Mouse (Mus musculus) kidney, embryonic 15.5 days (tissue): ENCODE measurements at regions not wholly inside any gene's neighbourhood (a gene's known extent, or its start where the extent isn't known, plus 50 kb on each side); places are given as distances from the start of the nearest gene placed in this dataset.
A peak's percentile ranks its signal among the peaks of the same experiment; 100 is the strongest.

Experiments used
- ATAC-seq: fragments of 200-750 bp; cut with Nextera tagmentation; replicated peaks from 2 replicates; pipeline ENCODE4 v1.8.0; 2017; ENCODE audit warnings: moderate TSS enrichment; ENCODE audit not compliant: low FRiP score
- H3K27ac ChIP-seq: fragments of 300-500 bp; sonication (generic); 2 replicates; pipeline ENCODE4 v1.5.1; 2015; ENCODE audit warnings: mild to moderate bottlenecking, inconsistent platforms
- H3K27me3 ChIP-seq: fragments of 300-500 bp; sonication (generic); 2 replicates; pipeline ENCODE4 v1.6.1; 2015; ENCODE audit warnings: inconsistent platforms
- H3K36me3 ChIP-seq: fragments of 300-500 bp; sonication (generic); 2 replicates; pipeline ENCODE4 v1.6.1; 2015; ENCODE audit warnings: inconsistent platforms
- H3K4me1 ChIP-seq: fragments of 300-500 bp; sonication (generic); 2 replicates; pipeline ENCODE4 v1.6.1; 2015; ENCODE audit warnings: inconsistent platforms
- H3K4me2 ChIP-seq: fragments of 300-500 bp; sonication (generic); 2 replicates; pipeline ENCODE4 v1.6.1; 2015; ENCODE audit warnings: moderate library complexity, mild to moderate bottlenecking, inconsistent platforms
- H3K4me3 ChIP-seq: fragments of 300-500 bp; sonication (generic); replicated peaks from 2 replicates; pipeline ENCODE4 v1.5.1; 2015; ENCODE audit warnings: mild to moderate bottlenecking, inconsistent platforms
- H3K9ac ChIP-seq: fragments of 300-500 bp; sonication (generic); 2 replicates; pipeline ENCODE4 v1.6.1; 2015; ENCODE audit warnings: mild to moderate bottlenecking, inconsistent platforms
- H3K9me3 ChIP-seq: fragments of 300-500 bp; sonication (generic); replicated peaks from 2 replicates; pipeline ENCODE4 v1.6.1; 2016; ENCODE audit warnings: inconsistent platforms
- WGBS: fragments of 180-500 bp; shearing (Covaris S2); methylation state at CpG from one replicate; pipeline ENCODE4 v1.1.7; 2015; ENCODE audit warnings: mixed read lengths; 5-methylcytosine and 5-hydroxymethylcytosine counted together

- ATAC-seq: no peak
- no peaks in the 10 kb centered on the region for H3K9me3 ChIP-seq
- peaks cover 3% of the 10 kb centered on the region; the same call in 1 of the 2 replicates for H3K4me1 ChIP-seq
- no peaks in the 10 kb centered on the region for H3K27me3 ChIP-seq
- H3K4me2 ChIP-seq: no peak overlapping the region
- no peak overlapping the region for H3K27ac ChIP-seq
- H3K9ac ChIP-seq: no peak overlapping the region
- no peak overlapping the region for H3K4me3 ChIP-seq
- 69% methylated on average over 3 of the region's 3 CpGs for WGBS
- H3K36me3 ChIP-seq: no peaks in the 10 kb centered on the region
These were observed 281.7 kb downstream of the Trim52 start for GRCm38 (mm10) chr14:106387671-106388070.

DNA sequence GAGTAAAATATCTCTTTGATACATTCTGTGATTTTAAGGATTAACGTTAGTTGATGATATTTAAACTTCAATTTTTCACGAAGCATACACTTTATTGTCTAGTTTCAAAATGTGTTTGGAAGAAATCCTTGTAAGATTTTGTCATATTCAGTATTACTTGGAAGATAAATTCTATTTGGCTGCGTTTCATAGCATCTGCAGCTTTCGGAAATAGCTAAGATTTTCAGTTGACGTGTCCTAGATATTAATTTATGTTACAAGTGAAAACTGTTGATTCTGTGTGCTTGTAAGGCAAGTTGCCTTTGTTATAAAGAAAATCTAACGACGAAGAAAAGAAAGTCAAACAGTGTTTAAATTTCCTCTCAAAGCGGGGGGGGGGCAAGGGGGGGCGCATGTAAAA, 284.5 kb downstream of the Trim52 start:
- Histone ChIP-seq H3K9me3 (no peaks in the 10 kb centered on the region), H3K27me3 (no peaks in the 10 kb centered on the region)
- no peak for ATAC-seq

GRCm38 (mm10) chr14:106393978-106394377, 288.0 kb downstream of the Trim52 start:
- Histone ChIP-seq H3K9ac (no peak overlapping the region), H3K4me2 (no peak overlapping the region), H3K9me3 (no peaks in the 10 kb centered on the region), H3K4me1 (peaks cover 3% of the 10 kb centered on the region; the same call in 1 of the 2 replicates), H3K36me3 (no peaks in the 10 kb centered on the region), H3K27ac (no peak overlapping the region), H3K27me3 (no peaks in the 10 kb centered on the region), H3K4me3 (no peak overlapping the region)
- WGBS: 22% methylated on average over 4 of the region's 4 CpGs
- ATAC-seq: peak; percentile 73; the same call in 1 of the 2 replicates

More for the DNA sequence above, 284.5 kb downstream of the Trim52 start:
- no peak overlapping the region for H3K27ac ChIP-seq
- no peak overlapping the region for H3K9ac ChIP-seq
- no peak overlapping the region for H3K4me2 ChIP-seq
- H3K36me3 ChIP-seq: no peaks in the 10 kb centered on the region
- 70% methylated on average over 9 of the region's 9 CpGs for WGBS
- peaks cover 3% of the 10 kb centered on the region; the same call in 1 of the 2 replicates for H3K4me1 ChIP-seq
- H3K4me3 ChIP-seq: no peak overlapping the region

- H3K4me1 ChIP-seq: no peaks in the 10 kb centered on the region
- ATAC-seq: no peak
- H3K9me3 ChIP-seq: no peaks in the 10 kb centered on the region
- no peak overlapping the region for H3K9ac ChIP-seq
- 91% methylated on average over 2 of the region's 2 CpGs for WGBS
- no peak overlapping the region for H3K27ac ChIP-seq
- H3K27me3 ChIP-seq: no peaks in the 10 kb centered on the region
- no peaks in the 10 kb centered on the region for H3K36me3 ChIP-seq
- H3K4me2 ChIP-seq: no peak overlapping the region
- H3K4me3 ChIP-seq: no peak overlapping the region
These were observed 307.0 kb downstream of the Trim52 start for GRCm38 (mm10) chr14:106412917-106413558.

- no peak overlapping the region for H3K9ac ChIP-seq
- WGBS: 45% methylated on average over 4 of the region's 4 CpGs
- no peaks in the 10 kb centered on the region for H3K4me1 ChIP-seq
- H3K4me2 ChIP-seq: no peak overlapping the region
- no peak overlapping the region for H3K27ac ChIP-seq
- H3K4me3 ChIP-seq: no peak overlapping the region
- ATAC-seq: no peak
- no peaks in the 10 kb centered on the region for H3K36me3 ChIP-seq
- H3K9me3 ChIP-seq: no peaks in the 10 kb centered on the region
- H3K27me3 ChIP-seq: no peaks in the 10 kb centered on the region
These were observed 318.7 kb downstream of the Trim52 start for GRCm38 (mm10) chr14:106424714-106425113.

DNA sequence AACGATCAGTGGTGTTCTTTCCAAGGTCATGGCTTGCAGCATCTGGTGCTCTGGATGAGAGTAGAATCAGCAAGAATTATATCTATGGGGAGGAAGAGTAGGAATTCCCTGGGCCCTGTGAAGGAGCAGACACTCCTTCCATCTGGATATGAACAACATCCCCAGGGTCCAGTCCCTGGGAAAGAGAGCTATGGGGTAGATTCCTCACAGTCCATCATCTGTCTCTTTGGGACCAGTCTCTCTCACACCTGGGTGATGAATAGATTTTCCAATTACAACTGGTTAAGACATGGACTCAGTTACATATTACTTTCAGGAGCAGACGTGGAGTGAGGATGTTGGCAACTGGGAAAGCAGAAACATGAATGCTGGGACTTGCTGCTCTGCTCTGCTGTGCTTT, 322.6 kb downstream of the Trim52 start:
- H3K4me2 ChIP-seq: no peak overlapping the region
- H3K27me3 ChIP-seq: no peaks in the 10 kb centered on the region
- H3K4me3 ChIP-seq: no peak overlapping the region
- 45% methylated on average over 2 of the region's 2 CpGs for WGBS
- ATAC-seq: no peak
- H3K9me3 ChIP-seq: no peaks in the 10 kb centered on the region
- H3K9ac ChIP-seq: no peak overlapping the region
- H3K4me1 ChIP-seq: no peaks in the 10 kb centered on the region
- H3K36me3 ChIP-seq: no peaks in the 10 kb centered on the region
- no peak overlapping the region for H3K27ac ChIP-seq

- Histone ChIP-seq H3K4me1 (no peaks in the 10 kb centered on the region), H3K27me3 (no peaks in the 10 kb centered on the region), H3K36me3 (no peaks in the 10 kb centered on the region), H3K27ac (no peak overlapping the region), H3K4me3 (no peak overlapping the region), H3K9ac (no peak overlapping the region), H3K9me3 (no peaks in the 10 kb centered on the region), H3K4me2 (no peak overlapping the region)
- 0 out of 2 replicates have a peak, but pooled peaks have one; percentile 64 for ATAC-seq
- 13% methylated on average over 5 of the region's 5 CpGs for WGBS
These were observed 333.3 kb downstream of the Trim52 start for GRCm38 (mm10) chr14:106439282-106439681.

- Histone ChIP-seq H3K9ac (no peak overlapping the region), H3K4me1 (no peaks in the 10 kb centered on the region), H3K27ac (no peak overlapping the region), H3K4me3 (no peak overlapping the region), H3K4me2 (no peak overlapping the region), H3K36me3 (no peaks in the 10 kb centered on the region), H3K27me3 (no peaks in the 10 kb centered on the region), H3K9me3 (no peaks in the 10 kb centered on the region)
- ATAC-seq: no peak
- 93% methylated on average over 7 of the region's 7 CpGs for WGBS
These were observed 383.1 kb downstream of the Trim52 start for GRCm38 (mm10) chr14:106489074-106489473.

GRCm38 (mm10) chr14:106491389-106491788, 385.4 kb downstream of the Trim52 start:
- Histone ChIP-seq H3K36me3 (no peaks in the 10 kb centered on the region), H3K27me3 (no peaks in the 10 kb centered on the region), H3K4me3 (no peak overlapping the region), H3K9me3 (no peaks in the 10 kb centered on the region), H3K27ac (no peak overlapping the region), H3K4me1 (no peaks in the 10 kb centered on the region), H3K9ac (no peak overlapping the region), H3K4me2 (no peak overlapping the region)
- no peak for ATAC-seq
- WGBS: 61% methylated on average over 4 of the region's 4 CpGs

DNA sequence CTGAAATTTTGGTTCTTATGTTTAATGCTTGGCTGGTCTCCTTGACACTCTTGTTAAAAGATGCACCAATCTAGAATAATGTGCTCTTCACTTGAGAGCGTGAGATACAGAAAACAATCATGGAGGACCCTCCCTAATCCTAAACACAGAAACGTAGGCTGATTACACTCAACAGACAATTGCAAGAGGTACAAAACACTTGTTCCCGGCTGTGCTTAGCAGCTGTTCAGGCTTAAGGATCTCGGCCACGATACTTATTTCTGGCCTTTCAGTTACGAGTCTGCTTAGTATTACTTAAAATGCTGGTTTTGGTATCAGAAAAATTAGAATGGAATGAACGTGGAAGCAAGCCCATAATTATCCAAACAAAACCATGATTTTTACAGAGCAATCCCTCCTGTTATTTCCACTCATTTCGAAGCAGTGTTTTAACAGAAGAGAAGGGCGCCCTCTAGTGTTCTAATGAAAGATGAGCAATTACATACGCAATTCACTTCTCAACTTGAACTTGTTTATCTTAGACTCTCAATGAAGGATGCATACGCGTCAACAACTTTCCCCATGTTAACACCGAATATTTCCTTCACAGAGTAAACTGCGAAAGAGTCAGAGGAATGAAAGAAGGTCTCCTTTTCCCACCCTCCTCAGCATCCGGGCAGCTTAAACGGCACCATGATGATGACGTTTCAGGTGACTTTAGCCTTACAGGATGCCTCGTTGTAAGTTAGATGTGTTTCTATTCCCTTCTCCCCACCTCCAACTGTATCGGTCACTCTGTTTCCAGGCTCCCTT, 394.5 kb downstream of the Trim52 start:
- 49% methylated on average over 19 of the region's 19 CpGs for WGBS
- Histone ChIP-seq H3K36me3 (no peaks in the 10 kb centered on the region), H3K9ac (no peak overlapping the region), H3K27me3 (peaks cover 4% of the 10 kb centered on the region; the same call in 1 of the 2 replicates), H3K9me3 (no peaks in the 10 kb centered on the region), H3K4me1 (no peaks in the 10 kb centered on the region), H3K27ac (no peak overlapping the region), H3K4me2 (no peak overlapping the region), H3K4me3 (no peak overlapping the region)
- 0 out of 2 replicates have a peak, but pooled peaks have one; percentile 15 for ATAC-seq

DNA sequence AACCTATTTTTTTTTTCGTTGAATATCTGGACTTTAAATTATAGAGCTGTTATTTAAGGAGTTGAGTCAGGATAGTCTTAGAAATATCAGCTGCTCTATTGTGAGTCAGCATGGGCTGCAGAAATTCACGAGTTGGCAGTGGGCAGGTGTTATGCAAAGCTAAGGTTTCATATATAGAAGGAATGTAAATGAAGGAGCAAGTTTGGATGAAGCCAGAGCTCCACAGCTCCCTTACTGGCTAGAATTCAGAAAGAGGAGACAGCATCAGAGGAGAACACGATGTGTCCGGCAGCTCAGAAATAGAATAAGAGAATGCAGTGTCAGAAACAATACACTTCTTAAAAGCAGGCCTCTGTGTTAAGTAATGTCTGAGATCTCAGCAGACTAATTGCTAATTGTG, 400.9 kb downstream of the Trim52 start:
- no peak for ATAC-seq
- Histone ChIP-seq H3K4me2 (no peak overlapping the region), H3K9ac (no peak overlapping the region), H3K27me3 (peaks cover under 1% of the 10 kb centered on the region; the same call in 1 of the 2 replicates), H3K9me3 (no peaks in the 10 kb centered on the region), H3K27ac (no peak overlapping the region), H3K36me3 (no peaks in the 10 kb centered on the region), H3K4me3 (no peak overlapping the region), H3K4me1 (no peaks in the 10 kb centered on the region)
- WGBS: 74% methylated on average over 4 of the region's 4 CpGs

- Histone ChIP-seq H3K4me1 (no peaks in the 10 kb centered on the region), H3K27me3 (no peaks in the 10 kb centered on the region), H3K4me2 (no peak overlapping the region), H3K27ac (no peak overlapping the region), H3K36me3 (no peaks in the 10 kb centered on the region), H3K9ac (no peak overlapping the region), H3K4me3 (no peak overlapping the region), H3K9me3 (no peaks in the 10 kb centered on the region)
- 71% methylated on average over 12 of the region's 12 CpGs for WGBS
- ATAC-seq: no peak
These were observed 412.8 kb downstream of the Trim52 start for GRCm38 (mm10) chr14:106518552-106519358.
